Mouse (Mus musculus): ENCODE measurements around the gene Plxna2. TPM values are rescaled to one million over a fixed set of nuclear protein-coding genes. Genes with fewer than 3 reads are reported as not detected.

The Plxna2 gene
- polyA plus RNA-seq, 1 experiment, result 6.0 TPM

DNA sequence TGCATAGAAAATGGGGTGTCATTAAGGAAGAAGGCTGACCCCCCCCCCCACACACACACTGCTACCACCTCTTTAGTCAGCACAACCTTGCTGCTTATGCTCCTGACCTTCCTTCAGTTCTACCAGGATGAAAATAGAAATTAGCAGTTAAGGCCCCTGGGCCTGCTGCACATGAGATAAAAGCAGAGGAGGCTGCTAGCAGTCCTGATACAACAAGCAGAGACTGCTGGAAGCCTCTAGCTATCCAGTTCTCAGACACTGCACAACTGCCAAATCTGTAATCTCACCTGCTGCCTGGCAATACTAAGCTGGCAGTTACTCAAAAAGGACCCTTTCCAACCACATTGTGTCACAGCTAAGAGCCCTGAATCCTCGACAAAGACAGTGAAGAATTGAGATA lies 197.5 kb downstream of the Plxna2 start:
- H3K4me3 ChIP-seq (ENCODE audit: insufficient read depth, low read depth, low read length), result no peak overlapping the region
- no peak overlapping the region for H3K27ac ChIP-seq (replicated peaks; ENCODE audit: low read depth, low read length)

DNA sequence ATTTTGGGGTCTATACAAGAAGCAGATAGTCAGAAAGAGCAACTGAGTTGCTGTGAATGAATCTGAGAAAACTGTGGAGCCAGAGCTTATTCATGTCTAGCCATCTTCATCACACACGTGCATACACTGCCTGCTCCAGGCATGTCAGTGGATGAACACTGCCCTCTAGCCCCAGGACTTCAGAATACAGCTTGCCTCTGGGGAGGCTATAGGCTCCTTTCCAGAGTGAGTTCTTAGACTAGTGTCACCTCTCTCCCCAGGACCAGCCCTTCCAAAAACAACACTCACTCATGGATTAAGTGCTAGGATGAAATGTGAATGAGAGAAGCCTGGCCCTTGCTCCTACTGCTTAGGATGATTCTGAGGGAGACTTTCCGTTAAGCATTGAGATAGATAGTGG lies 198.9 kb downstream of the Plxna2 start:
- Histone ChIP-seq H3K4me3 (ENCODE audit: insufficient read depth, low read depth, low read length) (no peak overlapping the region), H3K27ac (replicated peaks; ENCODE audit: low read depth, low read length) (no peak overlapping the region), H3K4me1 (ENCODE audit: control insufficient read depth, insufficient read depth, insufficient read length, low read length) (no peaks in the 10 kb centered on the region)

More for the DNA sequence above, 197.5 kb downstream of the Plxna2 start:
- H3K4me1 ChIP-seq (ENCODE audit: control insufficient read depth, insufficient read depth, insufficient read length, low read length), result no peaks in the 10 kb centered on the region

DNA sequence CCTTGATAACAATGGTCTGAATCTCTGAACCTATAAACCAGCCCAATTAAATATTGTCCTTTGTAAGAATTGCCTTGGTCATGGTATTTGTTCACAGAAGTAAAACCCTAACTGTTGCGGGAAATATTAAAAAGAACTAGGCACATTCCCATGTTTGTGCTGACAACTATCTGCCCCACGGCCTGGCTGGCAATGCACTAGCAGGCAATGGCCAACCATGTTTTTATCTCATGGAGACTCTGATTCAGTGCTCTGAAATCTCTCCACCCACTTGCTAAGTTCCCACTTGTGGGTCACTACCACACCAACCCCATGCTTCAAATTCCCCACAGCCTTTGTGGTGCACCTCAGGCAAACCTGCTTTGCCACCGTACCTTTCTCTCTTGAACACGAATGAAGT lies 202.9 kb downstream of the Plxna2 start:
- H3K4me1 ChIP-seq (ENCODE audit: control insufficient read depth, insufficient read depth, insufficient read length, low read length), result no peaks in the 10 kb centered on the region
- H3K4me3 ChIP-seq (ENCODE audit: insufficient read depth, low read depth, low read length), result no peak overlapping the region
- H3K27ac ChIP-seq (replicated peaks; ENCODE audit: low read depth, low read length), result no peak overlapping the region

GRCm38 (mm10) chr1:194821721-194822120 lies 203.7 kb downstream of the Plxna2 start:
- Histone ChIP-seq H3K4me1 (ENCODE audit: control insufficient read depth, insufficient read depth, insufficient read length, low read length) (no peaks in the 10 kb centered on the region), H3K4me3 (ENCODE audit: insufficient read depth, low read depth, low read length) (no peak overlapping the region), H3K27ac (replicated peaks; ENCODE audit: low read depth, low read length) (no peak overlapping the region)

DNA sequence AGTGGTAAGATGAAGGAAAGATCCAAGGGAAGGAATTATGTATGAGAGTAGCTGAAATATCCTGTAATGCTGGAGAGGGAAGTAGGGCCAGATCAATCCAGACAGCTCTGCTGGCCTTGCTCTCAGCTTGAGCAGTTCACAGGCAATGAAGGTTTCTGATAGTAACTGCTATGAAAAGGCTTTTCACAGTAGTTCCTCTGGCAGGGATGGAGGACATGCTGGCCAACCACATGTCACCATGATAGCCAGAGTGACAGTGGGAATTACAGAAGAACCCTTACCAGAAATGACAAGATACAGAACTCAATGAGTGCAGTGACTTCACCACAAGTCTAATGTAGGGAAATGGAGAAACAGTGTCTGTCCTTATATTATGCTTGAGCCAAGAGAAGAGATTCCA lies 210.3 kb downstream of the Plxna2 start:
- Histone ChIP-seq H3K4me3 (ENCODE audit: insufficient read depth, low read depth, low read length) (no peak overlapping the region), H3K4me1 (ENCODE audit: control insufficient read depth, insufficient read depth, insufficient read length, low read length) (no peaks in the 10 kb centered on the region), H3K27ac (replicated peaks; ENCODE audit: low read depth, low read length) (no peak overlapping the region)

DNA sequence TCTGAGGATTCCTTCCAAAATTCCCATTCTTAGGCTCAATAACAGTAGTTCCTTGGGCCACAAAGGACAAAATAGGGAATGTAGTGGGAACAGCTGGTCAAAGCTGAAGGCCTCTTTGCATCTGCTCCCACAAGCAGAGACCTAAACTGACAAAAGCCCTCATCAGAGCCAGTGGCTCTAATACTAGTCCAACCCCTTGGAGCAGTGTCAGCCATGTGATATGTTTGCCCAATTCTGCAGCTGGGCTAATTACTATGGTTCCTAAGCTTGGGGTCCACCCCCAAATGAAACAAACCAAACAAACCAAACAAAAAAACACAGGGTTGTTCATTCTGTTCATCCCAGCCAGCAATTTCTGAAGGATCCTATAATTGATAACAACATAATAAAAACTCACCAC lies 217.2 kb downstream of the Plxna2 start:
- no peaks in the 10 kb centered on the region for H3K4me1 ChIP-seq (ENCODE audit: control insufficient read depth, insufficient read depth, insufficient read length, low read length)
- H3K27ac ChIP-seq (replicated peaks; ENCODE audit: low read depth, low read length), result no peak overlapping the region
- no peak overlapping the region for H3K4me3 ChIP-seq (ENCODE audit: insufficient read depth, low read depth, low read length)

- Histone ChIP-seq H3K27ac (replicated peaks; ENCODE audit: low read depth, low read length) (no peak overlapping the region), H3K4me3 (ENCODE audit: insufficient read depth, low read depth, low read length) (no peak overlapping the region), H3K4me1 (ENCODE audit: control insufficient read depth, insufficient read depth, insufficient read length, low read length) (no peaks in the 10 kb centered on the region)
Measured at GRCm38 (mm10) chr1:194836182-194836581, 218.2 kb downstream of the Plxna2 start.

DNA sequence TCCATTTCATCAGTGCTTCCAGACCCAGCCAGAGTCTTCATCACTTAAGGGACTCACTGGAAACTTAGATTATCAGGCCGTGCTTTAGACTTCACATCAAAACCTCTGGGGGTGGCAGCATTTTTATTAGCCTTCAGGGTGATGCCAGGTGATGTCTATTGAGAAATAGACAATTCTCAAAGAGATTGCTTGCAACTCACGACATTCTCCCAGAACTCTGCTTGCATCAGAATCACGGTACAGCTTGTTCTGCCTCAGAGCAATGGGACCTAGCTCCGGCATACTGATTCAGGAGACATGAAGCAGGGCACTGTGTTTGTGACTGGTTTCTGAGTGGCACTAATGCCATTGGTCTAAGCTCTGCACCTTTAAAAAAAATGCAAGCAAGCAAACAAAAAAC lies 218.7 kb downstream of the Plxna2 start:
- no peak overlapping the region for H3K4me3 ChIP-seq (ENCODE audit: insufficient read depth, low read depth, low read length)
- no peaks in the 10 kb centered on the region for H3K4me1 ChIP-seq (ENCODE audit: control insufficient read depth, insufficient read depth, insufficient read length, low read length)
- no peak overlapping the region for H3K27ac ChIP-seq (replicated peaks; ENCODE audit: low read depth, low read length)

DNA sequence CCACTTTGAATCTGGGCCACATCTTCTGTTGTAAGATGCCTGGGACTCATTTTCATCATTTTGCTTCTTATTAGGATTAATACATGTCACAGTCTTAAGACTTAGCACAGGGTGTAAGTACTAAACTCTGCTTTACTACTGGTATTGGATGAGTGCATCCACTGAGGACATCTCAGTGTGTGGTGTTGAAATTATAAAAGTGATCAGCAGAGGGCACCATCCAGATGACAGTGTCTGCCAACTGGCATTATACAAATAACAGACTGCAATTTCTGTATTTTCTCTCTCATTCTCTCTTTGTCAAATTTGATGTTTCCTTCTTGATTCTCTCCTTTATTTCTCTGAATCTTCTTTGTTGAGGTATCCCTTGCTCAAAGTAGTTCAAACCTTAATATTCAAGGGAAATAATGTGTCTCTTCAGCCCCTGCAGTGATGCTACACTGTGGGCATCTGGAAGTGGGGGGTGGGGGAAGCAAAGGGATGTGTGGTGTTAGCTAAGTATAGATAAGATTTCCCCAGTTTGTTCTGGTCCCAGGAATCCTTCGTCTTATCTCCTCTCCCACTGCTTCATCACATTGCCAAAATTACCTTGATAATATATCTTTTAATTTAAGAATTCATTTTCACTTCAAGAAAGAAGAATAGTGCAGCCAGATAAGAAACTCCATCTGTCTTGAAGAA lies 221.4 kb downstream of the Plxna2 start:
- H3K27ac ChIP-seq (replicated peaks; ENCODE audit: low read depth, low read length), result no peak overlapping the region
- H3K4me1 ChIP-seq (ENCODE audit: control insufficient read depth, insufficient read depth, insufficient read length, low read length), result no peaks in the 10 kb centered on the region
- H3K4me3 ChIP-seq (ENCODE audit: insufficient read depth, low read depth, low read length), result no peak overlapping the region

GRCm38 (mm10) chr1:194843020-194843419 lies 225.0 kb downstream of the Plxna2 start:
- no peaks in the 10 kb centered on the region for H3K4me1 ChIP-seq (ENCODE audit: control insufficient read depth, insufficient read depth, insufficient read length, low read length)
- H3K27ac ChIP-seq (replicated peaks; ENCODE audit: low read depth, low read length), result no peak overlapping the region
- no peak overlapping the region for H3K4me3 ChIP-seq (ENCODE audit: insufficient read depth, low read depth, low read length)

GRCm38 (mm10) chr1:194847014-194847413 lies 229.0 kb downstream of the Plxna2 start:
- Histone ChIP-seq H3K4me3 (ENCODE audit: insufficient read depth, low read depth, low read length) (no peak overlapping the region), H3K27ac (replicated peaks; ENCODE audit: low read depth, low read length) (no peak overlapping the region), H3K4me1 (ENCODE audit: control insufficient read depth, insufficient read depth, insufficient read length, low read length) (no peaks in the 10 kb centered on the region)

DNA sequence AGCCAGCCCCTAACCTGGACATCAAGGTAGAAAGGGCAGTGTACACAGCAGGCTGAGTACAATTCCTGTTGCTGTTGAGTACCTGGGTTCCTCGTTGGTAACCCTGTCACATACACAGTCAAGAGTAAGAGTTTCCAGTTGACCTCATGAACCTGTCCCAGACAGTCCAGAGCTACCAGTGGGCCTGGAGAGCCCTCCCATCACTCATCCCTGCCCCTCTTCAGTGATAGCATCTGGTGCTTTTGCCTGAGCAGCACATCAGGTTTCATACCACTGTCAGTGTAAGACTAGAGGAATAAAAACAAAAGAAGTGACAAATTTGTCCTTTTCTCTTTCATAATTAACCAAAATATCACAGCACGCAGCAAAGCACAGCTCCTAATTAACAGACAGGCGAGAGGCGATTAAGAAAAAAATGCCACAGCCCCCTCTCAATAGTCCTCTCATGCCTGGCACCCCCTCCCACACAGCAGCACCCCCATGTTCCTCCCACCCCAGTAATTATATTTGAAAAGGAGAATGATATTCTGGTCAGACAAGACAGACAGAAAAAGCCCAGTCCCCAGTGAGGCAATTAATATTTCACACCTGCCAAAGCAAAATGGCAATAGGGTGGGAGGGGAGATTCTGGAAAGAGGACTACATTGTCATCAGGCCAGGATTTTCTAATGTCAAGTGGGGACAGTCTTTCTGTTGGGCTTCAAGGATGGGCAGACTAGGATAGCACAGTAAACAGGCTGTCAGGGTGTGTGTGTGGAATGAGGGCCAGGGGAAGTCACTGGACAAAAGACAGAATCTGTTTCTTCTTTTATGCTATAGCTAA lies 233.4 kb downstream of the Plxna2 start:
- no peak overlapping the region for H3K4me3 ChIP-seq (ENCODE audit: insufficient read depth, low read depth, low read length)
- no peak overlapping the region for H3K27ac ChIP-seq (replicated peaks; ENCODE audit: low read depth, low read length)
- no peaks in the 10 kb centered on the region for H3K4me1 ChIP-seq (ENCODE audit: control insufficient read depth, insufficient read depth, insufficient read length, low read length)

DNA sequence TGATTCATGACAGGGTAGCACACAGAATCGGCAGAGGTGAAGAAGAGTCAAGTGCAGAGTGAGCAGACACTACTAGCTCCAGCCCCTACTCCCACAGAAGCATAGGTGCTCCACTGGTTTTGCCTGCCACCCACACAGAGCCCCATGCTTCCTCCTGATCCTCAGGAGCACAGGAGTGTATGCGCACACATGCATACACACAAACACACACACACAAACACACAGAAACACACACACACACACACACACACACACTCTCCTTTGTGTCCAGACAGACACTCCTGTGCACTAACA lies 234.0 kb downstream of the Plxna2 start:
- Histone ChIP-seq H3K4me3 (ENCODE audit: insufficient read depth, low read depth, low read length) (no peak overlapping the region), H3K4me1 (ENCODE audit: control insufficient read depth, insufficient read depth, insufficient read length, low read length) (no peaks in the 10 kb centered on the region), H3K27ac (replicated peaks; ENCODE audit: low read depth, low read length) (no peak overlapping the region)
